Mouse (Mus musculus) lung, embryonic 14.5 days (tissue): Measurements from ENCODE around the gene Nop14. TPM values are rescaled to one million over a fixed set of nuclear protein-coding genes. Genes with fewer than 3 reads are reported as not detected.
A peak's percentile ranks its signal among the peaks of the same experiment; 100 is the strongest.

Experiments
- ATAC-seq: fragments of 200-750 bp; cut with Nextera tagmentation; 2 replicates; pipeline ENCODE4 v1.8.0; 2017; ENCODE audit warnings: mild to moderate bottlenecking, moderate TSS enrichment, moderate library complexity; ENCODE audit not compliant: insufficient read depth
- DNase-seq: peaks from one replicate; pipeline ENCODE4 v3.0.0-alpha.2; 2015
- H3K27ac ChIP-seq: fragments of 300-500 bp; sonication (generic); 2 replicates; pipeline ENCODE4 v1.5.1; 2014; ENCODE audit warnings: low read depth, mild to moderate bottlenecking, moderate library complexity
- H3K27me3 ChIP-seq: fragments of 300-500 bp; sonication (generic); 2 replicates; pipeline ENCODE4 v1.6.1; 2014; ENCODE audit warnings: low read length, control low read depth; ENCODE audit not compliant: insufficient read depth
- H3K36me3 ChIP-seq: fragments of 300-500 bp; sonication (generic); 2 replicates; pipeline ENCODE4 v1.6.1; 2014; ENCODE audit warnings: control low read depth; ENCODE audit not compliant: insufficient read depth
- H3K4me1 ChIP-seq: fragments of 300-500 bp; sonication (generic); 2 replicates; pipeline ENCODE4 v1.6.1; 2014; ENCODE audit warnings: antibody characterized with exemption, control low read depth; ENCODE audit not compliant: insufficient read depth
- H3K4me2 ChIP-seq: fragments of 300-500 bp; sonication (generic); 2 replicates; pipeline ENCODE4 v1.6.1; 2014; ENCODE audit warnings: mild to moderate bottlenecking
- H3K4me3 ChIP-seq: fragments of 300-500 bp; sonication (generic); 2 replicates; pipeline ENCODE4 v1.5.1; 2014; ENCODE audit warnings: low read depth, low read length
- H3K9ac ChIP-seq: fragments of 300-500 bp; sonication (generic); 2 replicates; pipeline ENCODE4 v1.6.1; 2014
- H3K9me3 ChIP-seq: fragments of 300-500 bp; sonication (generic); 2 replicates; pipeline ENCODE4 v1.6.1; 2016; ENCODE audit warnings: low read depth, low read length, control low read depth
- CTCF ChIP-seq: IDR thresholded peaks from 2 replicates; pipeline ENCODE4 v1.5.1; 2016; ENCODE audit warnings: antibody characterized with exemption, low read depth
- WGBS: fragments of 180-500 bp; shearing (Covaris S2); extraction: QIAGEN DNeasy Blood & Tissue Kit; methylation state at CpG from one replicate; pipeline ENCODE4 v1.1.7; 2014; 5-methylcytosine and 5-hydroxymethylcytosine counted together
- polyA plus RNA-seq: library from polyadenylated mRNA; unstranded; fragments of >200 nt; fragmentation: Nextera tagmentation; extraction: Ambion mirVana; gene quantifications from 2 replicates; pipeline ENCODE4 v1.2.1, GENCODE M21; 2014

Gene Nop14
- 23.9 and 24.0 TPM in 2 replicates for polyA plus RNA-seq

- DNase-seq (peak; percentile 100), ATAC-seq (peak; percentile 100)
- Histone ChIP-seq H3K4me3 (peak within 1 kb of the TSS; percentile 72), H3K4me2 (peak within 1 kb of the TSS; percentile 78), H3K4me1 (0 out of 2 replicates have a peak, but pooled peaks cover 6% of the 10 kb centered on the region), H3K27ac (peak within 1 kb of the TSS; percentile 91), H3K27me3 (no peaks in the 10 kb centered on the region), H3K9me3 (no peaks in the 10 kb centered on the region), H3K9ac (peak within 1 kb of the TSS; percentile 69), H3K36me3 (peaks cover 25% of the 10 kb centered on the region)
- WGBS: under 1% methylated on average over 60 of the region's 60 CpGs
- TF ChIP-seq CTCF: peak; percentile 87
Measured at GRCm38 (mm10) chr5:34659686-34660590, at the start of gene Nop14, which contains the start of gene Grk4. Gene Nop14 (minus strand): TSS chr5:34660148. Gene Grk4 (plus strand): TSS chr5:34660379.

- no peak for TF ChIP-seq CTCF
- DNase-seq (no peak), ATAC-seq (no peak)
- H3K4me1 ChIP-seq: no peaks in the 10 kb centered on the region
- no peaks in the 10 kb centered on the region for H3K9me3 ChIP-seq
- H3K4me2 ChIP-seq: no peak overlapping the region
- no peaks in the 10 kb centered on the region for H3K36me3 ChIP-seq
- H3K27ac ChIP-seq: no peak overlapping the region
- no peak overlapping the region for H3K9ac ChIP-seq
- H3K27me3 ChIP-seq: no peaks in the 10 kb centered on the region
- H3K4me3 ChIP-seq: no peak overlapping the region
- 87% methylated on average over 1 of the region's 1 CpGs for WGBS
Measured at GRCm38 (mm10) chr5:34708436-34708835, 48.5 kb upstream of the Nop14 start.

GRCm38 (mm10) chr5:34695521-34695920 lies 35.6 kb upstream of the Nop14 start:
- Histone ChIP-seq H3K4me2 (no peak overlapping the region), H3K27me3 (no peaks in the 10 kb centered on the region), H3K9me3 (no peaks in the 10 kb centered on the region), H3K27ac (no peak overlapping the region), H3K4me3 (no peak overlapping the region), H3K36me3 (no peaks in the 10 kb centered on the region), H3K4me1 (no peaks in the 10 kb centered on the region), H3K9ac (no peak overlapping the region)
- TF ChIP-seq CTCF: no peak
- 71% methylated on average over 5 of the region's 5 CpGs for WGBS
- no peak for ATAC-seq
- peak; percentile 8 for DNase-seq

- Histone ChIP-seq H3K4me3 (no peak overlapping the region), H3K9me3 (no peaks in the 10 kb centered on the region), H3K4me2 (no peak overlapping the region), H3K4me1 (no peaks in the 10 kb centered on the region), H3K36me3 (no peaks in the 10 kb centered on the region), H3K27me3 (no peaks in the 10 kb centered on the region), H3K27ac (no peak overlapping the region), H3K9ac (no peak overlapping the region)
- ATAC-seq (no peak), DNase-seq (no peak)
- no peak for TF ChIP-seq CTCF
- WGBS: 59% methylated on average over 2 of the region's 2 CpGs
Measured at GRCm38 (mm10) chr5:34692782-34693181, 32.8 kb upstream of the Nop14 start.

- WGBS: 88% methylated on average over 1 of the region's 1 CpGs
Measured at GRCm38 (mm10) chr5:34689868-34690267, 29.9 kb upstream of the Nop14 start.

GRCm38 (mm10) chr5:34670280-34670679 lies 10.3 kb upstream of the Nop14 start:
- peak; percentile 44 for DNase-seq
- H3K36me3 ChIP-seq: no peaks in the 10 kb centered on the region
- H3K4me1 ChIP-seq: no peaks in the 10 kb centered on the region
- ATAC-seq: no peak
- no peak overlapping the region for H3K27ac ChIP-seq
- no peaks in the 10 kb centered on the region for H3K9me3 ChIP-seq
- TF ChIP-seq CTCF: peak; percentile 44
- 82% methylated on average over 4 of the region's 4 CpGs for WGBS
- no peak overlapping the region for H3K4me3 ChIP-seq
- no peaks in the 10 kb centered on the region for H3K27me3 ChIP-seq
- no peak overlapping the region for H3K4me2 ChIP-seq
- H3K9ac ChIP-seq: no peak overlapping the region

More at GRCm38 (mm10) chr5:34689868-34690267, 29.9 kb upstream of the Nop14 start:
- no peaks in the 10 kb centered on the region for H3K36me3 ChIP-seq
- H3K4me3 ChIP-seq: no peak overlapping the region
- H3K27me3 ChIP-seq: no peaks in the 10 kb centered on the region
- no peaks in the 10 kb centered on the region for H3K4me1 ChIP-seq
- H3K9me3 ChIP-seq: no peaks in the 10 kb centered on the region
- TF ChIP-seq CTCF: no peak
- H3K9ac ChIP-seq: no peak overlapping the region
- no peak overlapping the region for H3K4me2 ChIP-seq
- DNase-seq (no peak), ATAC-seq (no peak)
- H3K27ac ChIP-seq: no peak overlapping the region

- no peak for ATAC-seq
- DNase-seq: no peak
- H3K9me3 ChIP-seq: no peaks in the 10 kb centered on the region
- H3K4me1 ChIP-seq: no peaks in the 10 kb centered on the region
- no peaks in the 10 kb centered on the region for H3K36me3 ChIP-seq
- WGBS: 72% methylated on average over 2 of the region's 2 CpGs
- no peaks in the 10 kb centered on the region for H3K27me3 ChIP-seq
- H3K4me3 ChIP-seq: no peak overlapping the region
- H3K27ac ChIP-seq: no peak overlapping the region
- no peak overlapping the region for H3K9ac ChIP-seq
- TF ChIP-seq CTCF: peak; percentile 31; the same call in 1 of the 2 replicates
- no peak overlapping the region for H3K4me2 ChIP-seq
Measured at GRCm38 (mm10) chr5:34669493-34669892, 9.5 kb upstream of the Nop14 start.
